Mouse (Mus musculus): ENCODE measurements around the gene Ccdc86. TPM values are rescaled to one million over a fixed set of nuclear protein-coding genes. Genes with fewer than 3 reads are reported as not detected.

Gene Ccdc86
- total RNA-seq, 2 experiments from 2014 or later = 16.2 to 20.0 TPM

GRCm38 (mm10) chr19:10914291-10914690 is 34.8 kb downstream of the Ccdc86 start:
- DNase-seq (ENCODE audit: low spot score in 2 of 2) = no peak

GRCm38 (mm10) chr19:10909087-10909721 is 39.9 kb downstream of the Ccdc86 start:
- DNase-seq (ENCODE audit: low spot score in 2 of 2) = no peak

GRCm38 (mm10) chr19:10907891-10908290 is 41.2 kb downstream of the Ccdc86 start:
- peak; percentile 41 to 45 for DNase-seq (ENCODE audit: low spot score in 2 of 2)

GRCm38 (mm10) chr19:10905728-10906000 is 43.4 kb downstream of the Ccdc86 start:
- no peak for DNase-seq (ENCODE audit: low spot score in 2 of 2)

GRCm38 (mm10) chr19:10904927-10905727 is 43.9 kb downstream of the Ccdc86 start:
- peak; percentile 40 to 46 for DNase-seq (ENCODE audit: low spot score in 2 of 2)

- no peak for DNase-seq (ENCODE audit: low spot score in 2 of 2)
Measured at GRCm38 (mm10) chr19:10904512-10904911, 44.6 kb downstream of the Ccdc86 start.

- DNase-seq (ENCODE audit: low spot score in 2 of 2) = no peak
Measured at GRCm38 (mm10) chr19:10901046-10901445, 48.0 kb downstream of the Ccdc86 start.

GRCm38 (mm10) chr19:10900315-10900714 is 48.8 kb downstream of the Ccdc86 start:
- no peak for DNase-seq (ENCODE audit: low spot score in 2 of 2)

- DNase-seq (ENCODE audit: low spot score in 2 of 2) = no peak
Measured at GRCm38 (mm10) chr19:10897491-10897890, 51.6 kb downstream of the Ccdc86 start.

- no peak for DNase-seq (ENCODE audit: low spot score in 2 of 2)
Measured at GRCm38 (mm10) chr19:10896849-10897248, 52.2 kb downstream of the Ccdc86 start.

- peak in 1 of 2 experiments; percentile 36 for DNase-seq (ENCODE audit: low spot score in 2 of 2)
Measured at GRCm38 (mm10) chr19:10895708-10896107, 53.4 kb downstream of the Ccdc86 start.

GRCm38 (mm10) chr19:10895016-10895528 is 54.0 kb downstream of the Ccdc86 start, which contains the start of gene Prpf19:
TSS of gene Prpf19 (plus strand) at chr19:10895231.
- peak; percentile 92 for DNase-seq (ENCODE audit: low spot score in 2 of 2)

GRCm38 (mm10) chr19:10892201-10892600 is 56.9 kb downstream of the Ccdc86 start:
- no peak for DNase-seq (ENCODE audit: low spot score in 2 of 2)

Other genes with a start within 250 kb of the Ccdc86 start
- under 1 TPM in 1 of 2 experiments, not detected in 1; 0.38 TPM for gene Cd5, start 210.3 kb downstream of the Ccdc86 start, total RNA-seq (2021)
- gene Cd6, start 119.2 kb downstream of the Ccdc86 start, total RNA-seq (2021) = under 1 TPM in 1 of 2 experiments, not detected in 1; 0.32 TPM
- gene Slc15a3, start 109.5 kb downstream of the Ccdc86 start, total RNA-seq (2021) = 1 to 10 TPM; 3.1 to 6.5 TPM
- 10 to 100 TPM; 17.1 to 28.0 TPM for gene Tmem132a, start 79.3 kb downstream of the Ccdc86 start, total RNA-seq (2021)
- 100 to 1,000 TPM; 110 to 148 TPM for gene Tmem109, start 67.3 kb downstream of the Ccdc86 start, total RNA-seq (2021)
- gene Prpf19, start 54.0 kb downstream of the Ccdc86 start, total RNA-seq (2021) = 100 to 1,000 TPM; 120 to 168 TPM
- gene Zp1, start 28.6 kb downstream of the Ccdc86 start, total RNA-seq (2021) = not detected
- not detected for gene Ptgdr2, start 12.1 kb downstream of the Ccdc86 start, total RNA-seq (2021)
- 10 to 100 TPM in 1 of 2 experiments, under 1 TPM in 1; 0.51 to 25.4 TPM for gene Ms4a10, start 25.4 kb upstream of the Ccdc86 start, total RNA-seq (2021)
- not detected for gene Ms4a15, start 44.0 kb upstream of the Ccdc86 start, total RNA-seq (2021)
- gene Ms4a18, start 68.8 kb upstream of the Ccdc86 start, total RNA-seq (2021) = not detected
- 1 to 10 TPM; 4.7 to 6.7 TPM for gene Ms4a8a, start 131.8 kb upstream of the Ccdc86 start, total RNA-seq (2021)
- not detected for gene 1700017D01Rik, start 181.6 kb upstream of the Ccdc86 start, total RNA-seq (2021)
- not detected for gene 1700025F22Rik, start 216.1 kb upstream of the Ccdc86 start, total RNA-seq (2021)
- not detected for gene Ms4a13, start 247.5 kb upstream of the Ccdc86 start, total RNA-seq (2021)